Mouse (Mus musculus): ENCODE measurements around the gene Plxnc1.

The Plxnc1 gene

GRCm38 (mm10) chr10:94811907-94812851, 132.5 kb downstream of the Plxnc1 start:
- H3K9me3 ChIP-seq (ENCODE audit: low read length) = peaks cover 16% of the 10 kb centered on the region; the same call in 1 of the 2 replicates
- H3K27me3 ChIP-seq (ENCODE audit: insufficient read depth, low read length) = no peaks in the 10 kb centered on the region
- TF ChIP-seq NANOG (IDR thresholded peaks at IDR 0.05; ENCODE audit: borderline replicate concordance, low read length) = no peak
- TF ChIP-seq CTCF (conservative IDR thresholded peaks at IDR 0.05; ENCODE audit: low read length) = no peak
- TF ChIP-seq POU5F1 (IDR thresholded peaks at IDR 0.05; ENCODE audit: borderline replicate concordance, low read length) = no peak
- no peaks in the 10 kb centered on the region for H3K36me3 ChIP-seq (ENCODE audit: insufficient read depth, low read length)
- no peak overlapping the region for H3K4me3 ChIP-seq (replicated peaks; ENCODE audit: low read length)
- no peaks in the 10 kb centered on the region for H3K4me1 ChIP-seq (replicated peaks; ENCODE audit: low read depth, low read length)

- Histone ChIP-seq H3K4me1 (replicated peaks; ENCODE audit: low read depth, low read length) (no peaks in the 10 kb centered on the region), H3K36me3 (ENCODE audit: insufficient read depth, low read length) (no peaks in the 10 kb centered on the region), H3K27me3 (ENCODE audit: insufficient read depth, low read length) (no peaks in the 10 kb centered on the region), H3K4me3 (replicated peaks; ENCODE audit: low read length) (no peak overlapping the region), H3K9me3 (ENCODE audit: low read length) (peaks cover 10% of the 10 kb centered on the region; the same call in 1 of the 2 replicates)
- TF ChIP-seq CTCF (conservative IDR thresholded peaks at IDR 0.05; ENCODE audit: low read length) = no peak
- no peak for TF ChIP-seq POU5F1 (IDR thresholded peaks at IDR 0.05; ENCODE audit: borderline replicate concordance, low read length)
- no peak for TF ChIP-seq NANOG (IDR thresholded peaks at IDR 0.05; ENCODE audit: borderline replicate concordance, low read length)
Measured at GRCm38 (mm10) chr10:94809946-94810472, 134.6 kb downstream of the Plxnc1 start.

GRCm38 (mm10) chr10:94808275-94808674, 136.4 kb downstream of the Plxnc1 start:
- H3K27me3 ChIP-seq (ENCODE audit: insufficient read depth, low read length) = no peaks in the 10 kb centered on the region
- no peak for TF ChIP-seq NANOG (IDR thresholded peaks at IDR 0.05; ENCODE audit: borderline replicate concordance, low read length)
- no peak for TF ChIP-seq CTCF (conservative IDR thresholded peaks at IDR 0.05; ENCODE audit: low read length)
- TF ChIP-seq POU5F1 (IDR thresholded peaks at IDR 0.05; ENCODE audit: borderline replicate concordance, low read length) = no peak
- H3K4me3 ChIP-seq (replicated peaks; ENCODE audit: low read length) = no peak overlapping the region
- H3K36me3 ChIP-seq (ENCODE audit: insufficient read depth, low read length) = no peaks in the 10 kb centered on the region
- H3K9me3 ChIP-seq (ENCODE audit: low read length) = peaks cover 10% of the 10 kb centered on the region; the same call in 1 of the 2 replicates
- no peaks in the 10 kb centered on the region for H3K4me1 ChIP-seq (replicated peaks; ENCODE audit: low read depth, low read length)

- Histone ChIP-seq H3K27me3 (ENCODE audit: insufficient read depth, low read length) (no peaks in the 10 kb centered on the region), H3K4me3 (replicated peaks; ENCODE audit: low read length) (no peak overlapping the region), H3K36me3 (ENCODE audit: insufficient read depth, low read length) (no peaks in the 10 kb centered on the region), H3K9me3 (ENCODE audit: low read length) (peaks cover 10% of the 10 kb centered on the region; the same call in 1 of the 2 replicates), H3K4me1 (replicated peaks; ENCODE audit: low read depth, low read length) (no peaks in the 10 kb centered on the region)
- TF ChIP-seq CTCF (conservative IDR thresholded peaks at IDR 0.05; ENCODE audit: low read length) = no peak
- TF ChIP-seq NANOG (IDR thresholded peaks at IDR 0.05; ENCODE audit: borderline replicate concordance, low read length) = no peak
- TF ChIP-seq POU5F1 (IDR thresholded peaks at IDR 0.05; ENCODE audit: borderline replicate concordance, low read length) = no peak
Measured at GRCm38 (mm10) chr10:94807323-94807722, 137.3 kb downstream of the Plxnc1 start.

- TF ChIP-seq CTCF (conservative IDR thresholded peaks at IDR 0.05; ENCODE audit: low read length) (no peak), POU5F1 (IDR thresholded peaks at IDR 0.05; ENCODE audit: borderline replicate concordance, low read length) (no peak), NANOG (IDR thresholded peaks at IDR 0.05; ENCODE audit: borderline replicate concordance, low read length) (no peak)
- Histone ChIP-seq H3K4me3 (replicated peaks; ENCODE audit: low read length) (no peak overlapping the region), H3K4me1 (replicated peaks; ENCODE audit: low read depth, low read length) (no peaks in the 10 kb centered on the region), H3K27me3 (ENCODE audit: insufficient read depth, low read length) (no peaks in the 10 kb centered on the region), H3K9me3 (ENCODE audit: low read length) (peaks cover 10% of the 10 kb centered on the region; the same call in 1 of the 2 replicates), H3K36me3 (ENCODE audit: insufficient read depth, low read length) (no peaks in the 10 kb centered on the region)
Measured at GRCm38 (mm10) chr10:94804909-94805220, 139.8 kb downstream of the Plxnc1 start.

GRCm38 (mm10) chr10:94804029-94804908, 140.4 kb downstream of the Plxnc1 start:
- TF ChIP-seq POU5F1 (IDR thresholded peaks at IDR 0.05; ENCODE audit: borderline replicate concordance, low read length) (no peak), NANOG (IDR thresholded peaks at IDR 0.05; ENCODE audit: borderline replicate concordance, low read length) (no peak), CTCF (conservative IDR thresholded peaks at IDR 0.05; ENCODE audit: low read length) (no peak)
- Histone ChIP-seq H3K36me3 (ENCODE audit: insufficient read depth, low read length) (no peaks in the 10 kb centered on the region), H3K4me3 (replicated peaks; ENCODE audit: low read length) (no peak overlapping the region), H3K4me1 (replicated peaks; ENCODE audit: low read depth, low read length) (peaks cover 4% of the 10 kb centered on the region; the same call in 1 of the 2 replicates), H3K9me3 (ENCODE audit: low read length) (peaks cover 10% of the 10 kb centered on the region; the same call in 1 of the 2 replicates), H3K27me3 (ENCODE audit: insufficient read depth, low read length) (no peaks in the 10 kb centered on the region)

GRCm38 (mm10) chr10:94800677-94801354, 143.8 kb downstream of the Plxnc1 start:
- no peak overlapping the region for H3K4me3 ChIP-seq (replicated peaks; ENCODE audit: low read length)
- H3K4me1 ChIP-seq (replicated peaks; ENCODE audit: low read depth, low read length) = peaks cover 5% of the 10 kb centered on the region; the same call in 1 of the 2 replicates
- no peak for TF ChIP-seq CTCF (conservative IDR thresholded peaks at IDR 0.05; ENCODE audit: low read length)
- TF ChIP-seq NANOG (IDR thresholded peaks at IDR 0.05; ENCODE audit: borderline replicate concordance, low read length) = no peak
- TF ChIP-seq POU5F1 (IDR thresholded peaks at IDR 0.05; ENCODE audit: borderline replicate concordance, low read length) = no peak
- H3K36me3 ChIP-seq (ENCODE audit: insufficient read depth, low read length) = peaks cover 3% of the 10 kb centered on the region; the same call in 1 of the 2 replicates
- H3K27me3 ChIP-seq (ENCODE audit: insufficient read depth, low read length) = no peaks in the 10 kb centered on the region
- no peaks in the 10 kb centered on the region for H3K9me3 ChIP-seq (ENCODE audit: low read length)

Data from E14TG2a.4 (cell line).